Mouse (Mus musculus) ES-Bruce4 (cell line): ENCODE results near the gene Hist1h2bj. TPM values are rescaled to one million over a fixed set of nuclear protein-coding genes. Genes with fewer than 3 reads are reported as not detected.

ENCODE experiments used
- H3K27ac ChIP-seq: 2 replicates; pipeline ENCODE4 v1.5.1; 2012; ENCODE audit warnings: low read length, inconsistent platforms; ENCODE audit not compliant: insufficient read depth
- H3K27me3 ChIP-seq: 2 replicates; pipeline ENCODE4 v1.6.1; 2012; ENCODE audit warnings: mild to moderate bottlenecking, low read length, inconsistent platforms; ENCODE audit not compliant: control insufficient read depth, poor library complexity, insufficient read depth, severe bottlenecking
- H3K36me3 ChIP-seq: 2 replicates; pipeline ENCODE4 v1.6.1; 2012; ENCODE audit warnings: inconsistent platforms, mild to moderate bottlenecking, low read length, moderate library complexity; ENCODE audit not compliant: control insufficient read depth, poor library complexity, insufficient read depth, severe bottlenecking
- H3K4me1 ChIP-seq: one replicate; pipeline ENCODE4 v1.8.1; 2011; ENCODE audit warnings: low read length; ENCODE audit not compliant: control insufficient read depth, insufficient read depth
- H3K4me3 ChIP-seq: 2 replicates; pipeline ENCODE4 v1.5.1; 2011; ENCODE audit warnings: low read depth, mild to moderate bottlenecking, low read length
- H3K9ac ChIP-seq: 2 replicates; pipeline ENCODE4 v1.6.1; 2012; ENCODE audit warnings: low read depth, mild to moderate bottlenecking, inconsistent platforms; ENCODE audit not compliant: poor library complexity, severe bottlenecking
- H3K9me3 ChIP-seq: replicated peaks from 2 replicates; pipeline ENCODE4 v1.6.1; 2012; ENCODE audit warnings: mild to moderate bottlenecking, low read length, inconsistent platforms; ENCODE audit not compliant: control insufficient read depth, poor library complexity, insufficient read depth, severe bottlenecking
- CTCF ChIP-seq: IDR thresholded peaks from one replicate; pipeline ENCODE4 v1.8.1; 2011; ENCODE audit warnings: low read depth, low read length
- EP300 ChIP-seq: IDR thresholded peaks from 2 replicates; pipeline ENCODE4 v1.6.1; 2011; ENCODE audit warnings: low read depth, low read length; ENCODE audit not compliant: insufficient read depth
- POLR2A ChIP-seq: IDR thresholded peaks from one replicate; pipeline ENCODE4 v1.8.1; 2011; ENCODE audit warnings: low read length; ENCODE audit not compliant: insufficient read depth
- polyA plus RNA-seq: library from polyadenylated mRNA; stranded (reverse); fragments of >200 nt; gene quantifications from 2 replicates; pipeline ENCODE4 v1.2.4, GENCODE M21; 2011; ENCODE audit warnings: low read depth; ENCODE audit not compliant: missing spikeins, insufficient read depth, insufficient read length

The Hist1h2bj gene
- polyA plus RNA-seq, 1 experiment = 14.6 TPM

DNA sequence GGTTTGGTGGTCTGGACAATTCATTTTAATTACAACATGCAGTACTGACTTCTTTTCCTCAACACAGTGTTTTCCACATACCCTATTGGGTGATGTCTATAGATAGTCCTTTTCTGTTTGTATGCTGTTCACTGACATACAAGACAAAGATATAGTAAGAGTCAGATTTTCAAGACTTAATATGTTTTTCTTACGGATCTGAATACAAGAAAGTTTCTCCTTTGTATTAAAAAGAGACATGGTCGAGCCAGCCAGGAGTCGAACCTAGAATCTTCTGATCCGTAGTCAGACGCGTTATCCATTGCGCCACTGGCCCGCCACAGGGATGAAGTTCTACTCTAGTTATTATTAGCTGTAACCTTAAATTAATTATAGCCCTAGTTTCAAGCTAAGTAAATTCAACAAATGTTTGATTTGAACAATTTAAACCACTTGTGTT is 22.1 kb upstream of the Hist1h2bj start:
- TF ChIP-seq CTCF (no peak), POLR2A (no peak), EP300 (no peak)
- H3K4me1 ChIP-seq = no peaks in the 10 kb centered on the region
- H3K9me3 ChIP-seq = no peaks in the 10 kb centered on the region
- H3K9ac ChIP-seq = peak overlapping the region; percentile 89
- no peaks in the 10 kb centered on the region for H3K36me3 ChIP-seq
- H3K4me3 ChIP-seq = peak overlapping the region; percentile 70
- no peak overlapping the region for H3K27ac ChIP-seq
- H3K27me3 ChIP-seq = no peaks in the 10 kb centered on the region

DNA sequence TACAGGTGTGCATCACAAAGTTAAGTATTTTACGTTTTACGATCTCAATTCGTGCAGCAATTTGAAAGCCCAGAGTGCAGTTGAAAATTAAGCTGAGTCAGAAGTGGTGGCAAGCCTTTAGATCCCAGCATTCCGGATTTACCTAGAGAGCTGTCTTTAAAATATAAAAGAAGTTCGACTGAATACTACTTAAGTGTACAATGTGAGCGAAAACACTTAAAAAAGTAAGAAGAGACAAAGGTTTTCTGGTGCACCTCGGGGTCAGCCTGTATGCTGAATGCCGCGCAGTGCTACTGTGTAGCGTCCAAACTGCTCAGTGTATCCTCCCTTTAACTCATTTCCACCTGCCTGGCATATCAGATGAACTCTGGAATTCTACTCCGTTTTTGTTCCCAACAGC is 21.4 kb upstream of the Hist1h2bj start:
- Histone ChIP-seq H3K27me3 (no peaks in the 10 kb centered on the region), H3K9ac (peak overlapping the region; percentile 89)

DNA sequence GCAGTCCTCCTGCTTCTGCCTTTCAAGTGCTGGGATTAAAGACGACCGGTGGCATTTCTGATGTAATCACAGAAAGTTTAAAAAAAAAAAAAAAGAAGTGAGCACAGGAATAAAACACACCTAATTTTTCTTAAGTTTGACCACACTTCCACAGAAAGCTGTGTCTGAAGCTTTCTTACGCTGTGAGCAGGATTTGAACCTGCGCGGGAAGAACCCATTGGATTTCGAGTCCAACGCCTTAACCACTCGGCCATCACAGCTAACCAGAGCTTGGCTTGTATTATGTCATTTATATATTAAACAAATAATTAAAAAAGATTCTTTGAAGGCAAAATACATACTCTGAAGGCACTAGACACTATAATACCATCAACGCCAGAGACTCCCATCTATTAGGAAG is 20.8 kb upstream of the Hist1h2bj start:
- Histone ChIP-seq H3K9ac (peak overlapping the region; percentile 89), H3K4me3 (peak overlapping the region; percentile 86), H3K4me1 (no peaks in the 10 kb centered on the region), H3K27ac (no peak overlapping the region), H3K36me3 (no peaks in the 10 kb centered on the region), H3K9me3 (no peaks in the 10 kb centered on the region), H3K27me3 (no peaks in the 10 kb centered on the region)
- no peak for TF ChIP-seq EP300
- TF ChIP-seq POLR2A = no peak
- no peak for TF ChIP-seq CTCF

More for the DNA sequence above, 21.4 kb upstream of the Hist1h2bj start:
- TF ChIP-seq EP300 = no peak
- TF ChIP-seq POLR2A = no peak
- TF ChIP-seq CTCF = no peak
- Histone ChIP-seq H3K36me3 (no peaks in the 10 kb centered on the region), H3K4me3 (peak overlapping the region; percentile 86), H3K27ac (no peak overlapping the region), H3K4me1 (no peaks in the 10 kb centered on the region), H3K9me3 (no peaks in the 10 kb centered on the region)

DNA sequence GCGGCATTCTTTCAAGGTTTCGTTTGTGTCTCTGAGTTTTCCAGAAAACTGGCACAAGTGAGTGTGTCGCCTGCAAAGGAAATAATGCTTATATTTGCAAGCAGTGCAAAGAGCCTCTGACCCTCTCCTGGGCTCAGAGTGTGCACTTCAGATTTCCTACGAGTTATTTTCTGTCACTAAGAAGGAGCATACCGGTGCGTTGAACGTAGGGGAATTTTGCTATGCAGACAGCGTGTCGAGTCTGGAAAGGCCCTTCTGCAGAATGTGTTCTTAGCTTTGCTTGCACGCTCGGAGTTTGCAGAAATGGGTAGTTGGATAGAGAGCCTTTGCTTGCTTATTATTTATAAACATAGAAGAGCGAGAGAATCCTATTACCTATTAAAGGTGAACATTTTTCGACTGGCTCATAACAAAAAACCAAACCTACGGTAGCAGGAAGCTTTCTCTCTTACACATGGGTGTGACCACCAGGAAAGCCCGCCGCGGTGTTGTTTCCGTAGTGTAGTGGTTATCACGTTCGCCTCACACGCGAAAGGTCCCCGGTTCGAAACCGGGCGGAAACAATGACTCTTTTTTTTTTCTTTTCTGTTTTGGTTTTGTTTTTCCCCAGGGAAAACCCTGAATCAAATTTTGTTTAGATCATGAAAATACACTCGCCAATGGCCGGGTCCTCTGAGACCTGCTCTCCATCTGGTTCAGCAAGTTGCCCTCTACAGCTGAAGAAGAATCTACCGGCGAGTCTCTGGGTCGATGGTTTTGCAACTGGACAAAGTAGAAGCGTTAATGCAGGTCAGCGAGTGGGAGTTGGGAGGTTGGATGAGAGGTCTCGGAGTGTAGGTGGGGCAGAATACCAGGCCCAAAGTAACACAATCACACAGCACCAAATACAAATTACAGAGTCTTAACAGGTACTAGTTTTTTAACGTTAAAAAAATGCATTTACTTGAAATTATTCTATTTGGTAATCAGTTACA is 16.7 kb upstream of the Hist1h2bj start:
- H3K36me3 ChIP-seq = no peaks in the 10 kb centered on the region
- no peak for TF ChIP-seq CTCF
- TF ChIP-seq POLR2A = no peak
- TF ChIP-seq EP300 = no peak
- no peaks in the 10 kb centered on the region for H3K9me3 ChIP-seq
- no peaks in the 10 kb centered on the region for H3K4me1 ChIP-seq
- H3K4me3 ChIP-seq = peak overlapping the region; percentile 68
- H3K27me3 ChIP-seq = no peaks in the 10 kb centered on the region
- peak overlapping the region; percentile 46 for H3K9ac ChIP-seq
- H3K27ac ChIP-seq = no peak overlapping the region

DNA sequence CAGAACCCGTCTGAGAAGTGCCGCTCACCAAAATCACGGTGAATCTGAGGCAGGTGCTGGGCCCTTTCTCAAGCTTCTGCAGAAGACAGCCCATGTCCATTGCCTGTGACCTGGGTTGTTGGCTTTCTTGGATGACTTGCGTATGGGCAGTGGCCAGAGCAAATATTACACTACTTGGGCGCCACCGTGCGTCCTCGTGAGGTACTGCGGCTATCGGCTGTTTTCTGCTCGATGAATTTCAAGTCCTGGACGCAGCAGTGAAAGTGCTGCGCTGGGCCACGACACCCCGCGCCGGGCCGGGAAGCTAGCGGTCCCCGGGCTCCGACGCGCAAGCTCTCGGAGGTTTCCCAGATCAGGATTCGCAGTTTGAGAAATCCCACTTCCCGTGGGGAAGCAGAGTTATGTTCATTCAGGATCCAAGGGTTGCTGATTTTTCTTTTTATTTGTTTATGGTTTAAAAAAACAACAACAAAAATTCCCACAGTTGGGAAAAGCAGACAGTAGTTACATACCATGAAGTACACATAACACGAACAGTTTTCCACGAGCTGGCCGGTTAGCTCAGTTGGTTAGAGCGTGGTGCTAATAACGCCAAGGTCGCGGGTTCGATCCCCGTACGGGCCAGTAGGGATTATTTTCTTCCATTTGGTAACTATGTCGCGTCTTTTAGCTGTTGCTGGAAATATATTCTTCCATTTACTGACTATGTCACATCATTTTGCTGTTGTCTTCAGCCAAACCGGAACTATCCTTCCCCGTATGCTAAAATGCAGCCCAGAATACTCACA is 14.1 kb upstream of the Hist1h2bj start:
- no peaks in the 10 kb centered on the region for H3K36me3 ChIP-seq
- H3K27ac ChIP-seq = no peak overlapping the region
- H3K27me3 ChIP-seq = no peaks in the 10 kb centered on the region
- H3K9me3 ChIP-seq = no peaks in the 10 kb centered on the region
- no peaks in the 10 kb centered on the region for H3K4me1 ChIP-seq
- peak overlapping the region; percentile 56 for H3K9ac ChIP-seq
- TF ChIP-seq CTCF = peak; percentile 91
- 0 out of 2 replicates have a peak, but pooled peaks have one; percentile 14 for TF ChIP-seq EP300
- no peak for TF ChIP-seq POLR2A
- peak overlapping the region; percentile 56 for H3K4me3 ChIP-seq

DNA sequence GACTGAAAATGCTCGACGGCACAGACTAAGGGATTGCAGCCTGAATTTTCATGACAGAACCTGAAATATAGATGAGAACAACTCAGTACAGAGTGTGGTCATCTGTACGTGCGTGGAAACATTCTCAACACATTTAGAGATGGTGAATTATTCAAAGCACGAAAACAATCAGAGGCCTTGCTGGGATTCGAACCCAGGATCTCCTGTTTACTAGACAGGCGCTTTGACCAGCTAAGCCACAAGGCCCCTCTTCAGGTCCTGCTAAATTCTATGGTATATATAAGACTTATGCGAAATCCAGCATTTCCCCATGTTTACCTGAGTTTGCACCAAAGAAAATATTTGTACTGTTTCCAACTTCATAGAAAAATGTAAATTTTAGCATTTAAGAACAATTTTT is 13.1 kb upstream of the Hist1h2bj start:
- peak overlapping the region; percentile 41; the same call in 1 of the 2 replicates for H3K9ac ChIP-seq
- H3K27me3 ChIP-seq = no peaks in the 10 kb centered on the region
- H3K27ac ChIP-seq = no peak overlapping the region
- TF ChIP-seq CTCF (no peak), POLR2A (no peak), EP300 (no peak)
- no peaks in the 10 kb centered on the region for H3K36me3 ChIP-seq
- H3K4me1 ChIP-seq = no peaks in the 10 kb centered on the region
- H3K4me3 ChIP-seq = no peak overlapping the region
- H3K9me3 ChIP-seq = no peaks in the 10 kb centered on the region
